Mouse (Mus musculus) c-Kit-positive CD71-positive TER-119-positive erythroid progenitor cells, embryonic 14.5 days (primary cell): Measurements from ENCODE around the gene Tbc1d22a.
A peak's percentile ranks its signal among the peaks of the same experiment; 100 is the strongest.

Source experiments
- DNase-seq: peaks from one replicate; pipeline ENCODE4 v3.0.0-alpha.2; 2013; ENCODE audit warnings: low spot score

The Tbc1d22a gene

GRCm38 (mm10) chr15:86340766-86341165 lies 126.5 kb downstream of the Tbc1d22a start:
- no peak for DNase-seq

- DNase-seq = no peak
These were observed 128.5 kb downstream of the Tbc1d22a start for GRCm38 (mm10) chr15:86342637-86343375.

GRCm38 (mm10) chr15:86344906-86345331 lies 130.7 kb downstream of the Tbc1d22a start:
- no peak for DNase-seq

- DNase-seq = no peak
These were observed 131.6 kb downstream of the Tbc1d22a start for GRCm38 (mm10) chr15:86345907-86346306.

- DNase-seq = no peak
These were observed 132.3 kb downstream of the Tbc1d22a start for GRCm38 (mm10) chr15:86346606-86347005.

- no peak for DNase-seq
These were observed 140.7 kb downstream of the Tbc1d22a start for GRCm38 (mm10) chr15:86354932-86355331.

- DNase-seq = no peak
These were observed 141.6 kb downstream of the Tbc1d22a start for GRCm38 (mm10) chr15:86355857-86356256.

GRCm38 (mm10) chr15:86360376-86360775 lies 146.1 kb downstream of the Tbc1d22a start:
- DNase-seq = no peak

GRCm38 (mm10) chr15:86362306-86363150 lies 148.3 kb downstream of the Tbc1d22a start:
- no peak for DNase-seq

GRCm38 (mm10) chr15:86363841-86364295 lies 149.6 kb downstream of the Tbc1d22a start:
- no peak for DNase-seq

- no peak for DNase-seq
These were observed 150.8 kb downstream of the Tbc1d22a start for GRCm38 (mm10) chr15:86364948-86365658.

GRCm38 (mm10) chr15:86366726-86367125 lies 152.5 kb downstream of the Tbc1d22a start:
- DNase-seq = no peak

- no peak for DNase-seq
These were observed 153.0 kb downstream of the Tbc1d22a start for GRCm38 (mm10) chr15:86367247-86367646.

- DNase-seq = no peak
These were observed 156.6 kb downstream of the Tbc1d22a start for GRCm38 (mm10) chr15:86370846-86371245.

GRCm38 (mm10) chr15:86375262-86375661 lies 161.0 kb downstream of the Tbc1d22a start:
- no peak for DNase-seq

- no peak for DNase-seq
These were observed 161.7 kb downstream of the Tbc1d22a start for GRCm38 (mm10) chr15:86375860-86376394.

- no peak for DNase-seq
These were observed 169.0 kb downstream of the Tbc1d22a start for GRCm38 (mm10) chr15:86383278-86383677.

- no peak for DNase-seq
These were observed 171.2 kb downstream of the Tbc1d22a start for GRCm38 (mm10) chr15:86385436-86385835.

- DNase-seq = no peak
These were observed 172.1 kb downstream of the Tbc1d22a start for GRCm38 (mm10) chr15:86386325-86386724.

- DNase-seq = no peak
These were observed 174.3 kb downstream of the Tbc1d22a start for GRCm38 (mm10) chr15:86388597-86388996.

GRCm38 (mm10) chr15:86404866-86405265 lies 190.6 kb downstream of the Tbc1d22a start:
- no peak for DNase-seq

- DNase-seq = peak; percentile 18
These were observed 191.3 kb downstream of the Tbc1d22a start for GRCm38 (mm10) chr15:86405527-86405926.
